Mouse (Mus musculus) limb, embryonic 14.5 days (tissue): ENCODE measurements around the gene Glyatl3. TPM values are rescaled to one million over a fixed set of nuclear protein-coding genes. Genes with fewer than 3 reads are reported as not detected.
A peak's percentile ranks its signal among the peaks of the same experiment; 100 is the strongest.

Experiments
- ATAC-seq: fragments of 200-750 bp; cut with Nextera tagmentation; 2 replicates; pipeline ENCODE4 v1.8.0; 2017; ENCODE audit warnings: low read depth, moderate number of reproducible peaks, moderate TSS enrichment; ENCODE audit not compliant: low FRiP score
- DNase-seq: peaks from one replicate; pipeline ENCODE4 v3.0.0-alpha.2; 2015; ENCODE audit warnings: low spot score
- H3K27ac ChIP-seq: fragments of 300-500 bp; sonication (generic); replicated peaks from 2 replicates; pipeline ENCODE4 v1.5.1; 2014; ENCODE audit warnings: low read depth, mild to moderate bottlenecking, low read length, moderate library complexity, mixed read lengths
- H3K27me3 ChIP-seq: fragments of 300-500 bp; sonication (generic); 2 replicates; pipeline ENCODE4 v1.6.1; 2014; ENCODE audit warnings: low read length, mixed read lengths; ENCODE audit not compliant: control insufficient read depth, insufficient read depth
- H3K36me3 ChIP-seq: fragments of 300-500 bp; sonication (generic); 2 replicates; pipeline ENCODE4 v1.6.1; 2014; ENCODE audit warnings: mild to moderate bottlenecking, low read length, moderate library complexity, mixed read lengths; ENCODE audit not compliant: control insufficient read depth, insufficient read depth
- H3K4me1 ChIP-seq: fragments of 300-500 bp; sonication (generic); 2 replicates; pipeline ENCODE4 v1.6.1; 2014; ENCODE audit warnings: antibody characterized with exemption, low read length, mixed read lengths; ENCODE audit not compliant: control insufficient read depth, insufficient read depth
- H3K4me2 ChIP-seq: fragments of 300-500 bp; sonication (generic); replicated peaks from 2 replicates; pipeline ENCODE4 v1.6.1; 2014; ENCODE audit warnings: low read depth, mild to moderate bottlenecking, low read length, moderate library complexity; ENCODE audit not compliant: severe bottlenecking
- H3K4me3 ChIP-seq: fragments of 300-500 bp; sonication (generic); replicated peaks from 2 replicates; pipeline ENCODE4 v1.5.1; 2014; ENCODE audit warnings: low read length
- H3K9ac ChIP-seq: fragments of 300-500 bp; sonication (generic); 2 replicates; pipeline ENCODE4 v1.6.1; 2014; ENCODE audit warnings: mild to moderate bottlenecking, low read depth, low read length, moderate library complexity; ENCODE audit not compliant: severe bottlenecking
- H3K9me3 ChIP-seq: fragments of 300-500 bp; sonication (generic); 2 replicates; pipeline ENCODE4 v1.6.1; 2016; ENCODE audit warnings: low read length; ENCODE audit not compliant: control insufficient read depth
- POLR2A ChIP-seq: fragments of 200-500 bp; IDR thresholded peaks from 2 replicates; pipeline ENCODE4 v1.8.0; 2012; ENCODE audit warnings: inconsistent platforms, mild to moderate bottlenecking, moderate library complexity, borderline replicate concordance; ENCODE audit not compliant: insufficient read depth, insufficient read length; ENCODE audit errors: extremely low read depth
- WGBS: fragments of 180-500 bp; shearing (Covaris S2); extraction: QIAGEN DNeasy Blood & Tissue Kit; methylation state at CpG from one replicate; pipeline ENCODE4 v1.1.7; 2014; 5-methylcytosine and 5-hydroxymethylcytosine counted together
- polyA plus RNA-seq, 2 experiments: library from polyadenylated mRNA; depleted of rRNA in 1 of 2; stranded (reverse) in 1 of 2; unstranded in 1 of 2; fragments of >200 nt; fragmentation: Nextera tagmentation in 1 of 2; extraction: Ambion mirVana in 1 of 2; gene quantifications; 2 replicates each; pipeline versions ENCODE4 v1.2.1 to v1.2.3; 2012 to 2014

Gene Glyatl3
- polyA plus RNA-seq (2012; rRNA removed) (0.20 TPM in 2 replicates), polyA plus RNA-seq (2014; fragmentation: Nextera tagmentation; extraction: Ambion mirVana) (0.21 TPM in 1 of 2 replicates, not detected in the other)

DNA sequence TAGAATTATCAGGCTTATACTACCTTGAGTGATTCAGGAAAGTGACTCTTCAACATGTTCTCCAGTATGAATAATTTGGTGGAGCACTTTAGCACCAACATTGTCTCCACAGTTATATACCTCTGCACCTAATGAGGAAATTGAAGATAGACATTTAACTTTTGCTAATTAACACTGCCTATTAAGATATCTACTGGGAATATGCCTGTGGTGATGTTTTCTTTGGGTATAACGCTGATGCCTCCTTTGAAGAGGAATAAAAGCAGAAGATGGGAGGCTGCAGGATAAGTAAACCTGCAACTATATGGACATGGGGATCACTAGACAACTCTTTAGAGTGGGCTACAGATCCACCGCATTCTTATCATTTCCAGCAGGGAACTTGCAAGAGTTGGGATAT, at the start of gene Glyatl3:
Gene Glyatl3, minus strand, starts transcription at position 101 of the 400 bp plus-strand sequence.
- H3K4me2 ChIP-seq = no peak within 1 kb of the TSS

DNA sequence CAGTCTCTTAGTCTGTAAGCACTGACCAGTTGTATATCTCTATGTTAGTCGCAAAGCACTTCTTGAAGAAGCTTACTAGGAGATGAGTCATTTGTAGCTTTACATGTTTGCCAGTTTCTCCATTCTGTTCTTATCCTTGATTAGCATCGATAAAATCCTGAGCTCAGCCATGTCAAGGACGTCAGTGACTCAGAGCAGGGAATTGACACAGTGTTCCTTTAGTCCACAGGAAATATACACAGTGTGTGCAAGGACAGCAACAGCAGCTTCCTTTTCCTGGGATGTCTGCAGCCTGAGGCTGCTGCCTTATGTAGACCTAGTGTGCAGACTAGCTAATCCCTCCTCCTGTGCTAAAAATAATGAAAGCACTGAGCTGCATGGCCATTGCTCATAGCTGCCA, 34.4 kb upstream of the Glyatl3 start:
- peaks cover 56% of the 10 kb centered on the region for H3K36me3 ChIP-seq
- TF ChIP-seq POLR2A = no peak
- H3K9ac ChIP-seq = no peak overlapping the region
- no peaks in the 10 kb centered on the region for H3K9me3 ChIP-seq
- no peak overlapping the region for H3K4me3 ChIP-seq
- H3K27me3 ChIP-seq = no peaks in the 10 kb centered on the region
- no peak overlapping the region for H3K4me2 ChIP-seq
- H3K27ac ChIP-seq = no peak overlapping the region
- no peaks in the 10 kb centered on the region for H3K4me1 ChIP-seq
- 90% methylated on average over 3 of the region's 3 CpGs for WGBS
- DNase-seq (no peak), ATAC-seq (no peak)

More for the DNA sequence above, at the start of gene Glyatl3:
- DNase-seq = no peak
- Histone ChIP-seq H3K27ac (no peak within 1 kb of the TSS), H3K27me3 (no peaks in the 10 kb centered on the region), H3K36me3 (no peaks in the 10 kb centered on the region), H3K4me3 (no peak within 1 kb of the TSS), H3K4me1 (no peaks in the 10 kb centered on the region), H3K9ac (no peak within 1 kb of the TSS), H3K9me3 (no peaks in the 10 kb centered on the region)
- 95% methylated on average over 2 of the region's 2 CpGs for WGBS
- ATAC-seq = no peak
- no peak for TF ChIP-seq POLR2A

DNA sequence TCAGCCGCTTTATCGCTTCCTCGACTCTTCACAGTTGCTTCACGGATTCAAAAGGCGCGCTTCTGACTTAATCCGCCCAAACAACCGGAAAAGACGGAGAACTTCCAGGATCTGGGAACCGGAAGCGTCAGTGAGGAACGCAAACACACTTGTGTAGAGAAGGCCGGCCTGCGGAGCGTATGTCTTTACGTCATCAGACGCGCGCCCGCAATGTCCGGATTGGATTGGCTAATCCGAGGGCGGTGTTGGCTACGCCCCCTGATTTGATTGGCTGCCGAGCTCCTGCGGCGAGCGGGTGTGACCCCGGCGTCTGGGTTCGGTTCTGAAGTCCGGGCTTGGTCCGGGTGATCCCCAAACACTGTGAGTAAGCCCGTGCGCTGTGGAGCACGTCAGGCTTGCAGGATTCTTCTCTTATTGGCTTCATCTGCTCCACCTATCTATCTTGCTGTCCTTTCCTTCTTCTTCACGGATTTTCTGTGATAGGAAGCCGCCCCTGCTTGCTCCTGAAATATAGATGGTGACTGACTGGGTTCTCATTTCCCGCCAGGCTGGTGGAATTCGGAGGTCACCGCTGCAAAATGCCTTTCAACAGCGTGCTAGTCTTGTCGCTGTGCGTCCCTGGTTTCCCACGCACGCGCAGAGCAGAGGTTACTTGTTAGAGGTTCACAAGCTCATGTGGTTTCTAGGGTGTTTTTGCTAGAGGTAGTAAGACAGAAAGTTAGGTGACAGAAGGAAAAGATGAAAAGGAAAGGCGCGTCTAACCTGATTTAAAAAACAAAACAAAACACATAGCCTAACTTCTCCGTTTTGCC, 20.5 kb upstream of the Glyatl3 start, which contains the start of the genes Mut and Cenpq:
Gene Mut, plus strand, starts transcription at position 266 of the 812 bp plus-strand sequence.
Gene Cenpq, minus strand, starts transcription at position 628 of the 812 bp plus-strand sequence.
- DNase-seq = peak; percentile 100
- WGBS = under 1% methylated on average over 50 of the region's 50 CpGs
- Histone ChIP-seq H3K36me3 (peaks cover 16% of the 10 kb centered on the region), H3K4me1 (peaks cover 3% of the 10 kb centered on the region), H3K27me3 (no peaks in the 10 kb centered on the region), H3K27ac (peak within 1 kb of the TSS; percentile 92), H3K4me3 (peak within 1 kb of the TSS; percentile 66), H3K9ac (peak within 1 kb of the TSS; percentile 77), H3K4me2 (peak within 1 kb of the TSS; percentile 88), H3K9me3 (no peaks in the 10 kb centered on the region)
- peak; percentile 100 for ATAC-seq
- TF ChIP-seq POLR2A = no peak

DNA sequence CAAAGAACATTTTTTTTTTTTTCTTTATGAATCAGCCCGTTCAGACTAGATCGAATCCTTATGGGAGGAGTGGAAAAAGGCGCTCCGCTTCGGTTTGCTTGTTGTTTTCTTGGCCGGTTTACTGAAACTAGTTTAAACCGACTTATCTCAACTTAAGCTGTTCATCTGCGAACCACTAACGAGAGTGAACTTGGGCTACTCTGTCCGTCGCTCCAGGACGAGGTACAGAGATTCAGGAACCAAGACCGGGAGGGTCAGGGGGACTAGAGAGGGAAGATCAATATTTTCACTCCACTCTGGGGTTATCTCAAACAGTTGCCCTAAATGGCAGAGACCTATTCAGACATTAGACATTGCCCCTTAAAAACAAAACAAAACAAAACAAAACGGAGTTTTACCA, 19.8 kb upstream of the Glyatl3 start:
- H3K9me3 ChIP-seq = no peaks in the 10 kb centered on the region
- no peak for ATAC-seq
- 0 out of 2 replicates have a peak overlapping the region, but pooled peaks have one; percentile 5 for H3K27ac ChIP-seq
- peak overlapping the region; percentile 69 for H3K9ac ChIP-seq
- H3K27me3 ChIP-seq = no peaks in the 10 kb centered on the region
- no peak for TF ChIP-seq POLR2A
- DNase-seq = no peak
- 1% methylated on average over 14 of the region's 14 CpGs for WGBS
- peaks cover 20% of the 10 kb centered on the region for H3K36me3 ChIP-seq
- peak overlapping the region; percentile 66 for H3K4me3 ChIP-seq
- H3K4me1 ChIP-seq = peaks cover 3% of the 10 kb centered on the region
- peak overlapping the region; percentile 88 for H3K4me2 ChIP-seq

DNA sequence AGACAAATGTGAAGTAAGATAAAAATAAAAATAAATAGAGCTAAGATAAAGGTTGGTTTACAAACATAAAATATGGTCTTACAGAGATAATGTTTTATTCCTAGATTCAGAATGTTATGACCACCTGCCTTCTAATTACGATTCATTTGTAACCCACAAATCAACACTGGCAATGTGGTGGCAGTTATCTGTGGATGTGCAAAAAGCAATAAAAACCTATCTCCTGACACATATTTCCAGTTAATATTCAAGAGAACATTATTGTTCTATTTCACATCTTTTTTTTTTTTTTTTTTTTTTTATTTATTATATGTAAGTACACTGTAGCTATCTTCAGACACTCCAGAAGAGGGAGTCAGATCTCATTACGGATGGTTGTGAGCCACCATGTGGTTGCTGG, 1.3 kb upstream of the Glyatl3 start:
- 100% methylated on average over 1 of the region's 2 CpGs for WGBS
- Histone ChIP-seq H3K4me2 (no peak overlapping the region), H3K4me3 (no peak overlapping the region), H3K4me1 (no peaks in the 10 kb centered on the region), H3K36me3 (no peaks in the 10 kb centered on the region), H3K9ac (no peak overlapping the region), H3K27me3 (no peaks in the 10 kb centered on the region), H3K27ac (no peak overlapping the region), H3K9me3 (no peaks in the 10 kb centered on the region)
- DNase-seq = no peak
- no peak for ATAC-seq
- no peak for TF ChIP-seq POLR2A
